Mouse (Mus musculus) hindbrain, embryonic 13.5 days (tissue): Measurements from ENCODE around the gene Sec16a. TPM values are rescaled to one million over a fixed set of nuclear protein-coding genes. Genes with fewer than 3 reads are reported as not detected.
A peak's percentile ranks its signal among the peaks of the same experiment; 100 is the strongest.
"Not testable (repeated sequence)": the region's sequence is repeated elsewhere in the genome, so short reads cannot be mapped to it uniquely, and the experiment has no call there.

ENCODE experiments used
- ATAC-seq: fragments of 200-750 bp; cut with Nextera tagmentation; 2 replicates; pipeline ENCODE4 v1.8.0; 2017; ENCODE audit warnings: moderate TSS enrichment; ENCODE audit not compliant: low FRiP score
- H3K27ac ChIP-seq: fragments of 300-500 bp; sonication (generic); 2 replicates; pipeline ENCODE4 v1.5.1; 2015; ENCODE audit warnings: inconsistent platforms, mild to moderate bottlenecking, moderate library complexity
- H3K27me3 ChIP-seq: fragments of 300-500 bp; sonication (generic); 2 replicates; pipeline ENCODE4 v1.6.1; 2015; ENCODE audit warnings: mild to moderate bottlenecking, inconsistent platforms
- H3K36me3 ChIP-seq: fragments of 300-500 bp; sonication (generic); 2 replicates; pipeline ENCODE4 v1.6.1; 2015; ENCODE audit warnings: mild to moderate bottlenecking, inconsistent platforms
- H3K4me1 ChIP-seq: fragments of 300-500 bp; sonication (generic); replicated peaks from 2 replicates; pipeline ENCODE4 v1.6.1; 2015; ENCODE audit warnings: inconsistent platforms
- H3K4me2 ChIP-seq: fragments of 300-500 bp; sonication (generic); 2 replicates; pipeline ENCODE4 v1.6.1; 2015; ENCODE audit warnings: inconsistent platforms, mild to moderate bottlenecking, moderate library complexity
- H3K4me3 ChIP-seq: fragments of 300-500 bp; sonication (generic); 2 replicates; pipeline ENCODE4 v1.5.1; 2015; ENCODE audit warnings: mild to moderate bottlenecking, inconsistent platforms
- H3K9ac ChIP-seq: fragments of 300-500 bp; sonication (generic); 2 replicates; pipeline ENCODE4 v1.6.1; 2015; ENCODE audit warnings: mild to moderate bottlenecking, inconsistent platforms
- H3K9me3 ChIP-seq: fragments of 300-500 bp; sonication (generic); 2 replicates; pipeline ENCODE4 v1.6.1; 2016; ENCODE audit warnings: inconsistent platforms
- WGBS: fragments of 180-500 bp; shearing (Covaris S2); methylation state at CpG from one replicate; pipeline ENCODE4 v1.1.7; 2015; 5-methylcytosine and 5-hydroxymethylcytosine counted together
- polyA plus RNA-seq: library from polyadenylated mRNA; unstranded; fragments of >200 nt; fragmentation: Nextera tagmentation; extraction: Ambion mirVana; gene quantifications from 2 replicates; pipeline ENCODE4 v1.2.1, GENCODE M21; 2015

The Sec16a gene
- polyA plus RNA-seq, 1 experiment from 2014 or later, result 18.3 TPM

DNA sequence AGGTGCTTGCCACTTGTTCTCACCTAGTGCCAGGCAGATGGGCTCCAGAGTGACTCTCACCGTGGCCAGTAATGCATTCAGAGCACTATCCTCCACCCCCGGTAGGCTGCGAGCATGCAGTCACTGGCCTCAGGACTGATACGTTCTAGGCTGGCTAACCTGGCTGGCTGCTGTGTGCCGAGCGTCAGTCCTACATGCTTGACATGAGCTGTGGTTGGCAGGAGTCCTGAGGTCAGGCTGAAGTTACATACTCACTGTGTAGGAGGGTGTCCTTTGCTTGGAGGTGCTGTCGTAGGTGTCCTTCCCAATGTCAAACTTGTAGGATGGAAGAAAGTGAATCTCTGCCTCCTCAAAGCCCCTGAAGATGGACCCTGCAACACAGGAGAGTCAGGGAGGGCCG, 46.0 kb downstream of the Sec16a start:
- H3K27ac ChIP-seq, result no peak overlapping the region
- H3K9me3 ChIP-seq, result no peaks in the 10 kb centered on the region
- H3K9ac ChIP-seq, result no peak overlapping the region
- no peak overlapping the region for H3K4me3 ChIP-seq
- WGBS, result 89% methylated on average over 8 of the region's 8 CpGs
- no peaks in the 10 kb centered on the region for H3K27me3 ChIP-seq
- H3K36me3 ChIP-seq, result peaks cover 83% of the 10 kb centered on the region
- 0 out of 2 replicates have a peak, but pooled peaks cover 9% of the 10 kb centered on the region for H3K4me1 ChIP-seq
- no peak; the same call in 1 of the 2 replicates for ATAC-seq
- no peak overlapping the region for H3K4me2 ChIP-seq

- Histone ChIP-seq H3K27ac (no peak overlapping the region), H3K4me3 (no peak overlapping the region), H3K9me3 (no peaks in the 10 kb centered on the region), H3K36me3 (peaks cover 76% of the 10 kb centered on the region), H3K9ac (no peak overlapping the region), H3K4me1 (peaks cover 28% of the 10 kb centered on the region), H3K27me3 (no peaks in the 10 kb centered on the region), H3K4me2 (no peak overlapping the region)
- no peak for ATAC-seq
- WGBS, result 90% methylated on average over 6 of the region's 6 CpGs
Measured at GRCm38 (mm10) chr2:26391617-26392016, 53.4 kb downstream of the Sec16a start.

GRCm38 (mm10) chr2:26390954-26391353, 54.1 kb downstream of the Sec16a start:
- Histone ChIP-seq H3K4me1 (peaks cover 28% of the 10 kb centered on the region), H3K4me3 (0 out of 2 replicates have a peak overlapping the region, but pooled peaks have one; percentile 3), H3K36me3 (peaks cover 76% of the 10 kb centered on the region), H3K9me3 (no peaks in the 10 kb centered on the region), H3K27ac (no peak overlapping the region), H3K27me3 (no peaks in the 10 kb centered on the region), H3K4me2 (0 out of 2 replicates have a peak overlapping the region, but pooled peaks have one; percentile 99), H3K9ac (no peak overlapping the region)
- no peak for ATAC-seq
- 93% methylated on average over 3 of the region's 3 CpGs for WGBS

GRCm38 (mm10) chr2:26389154-26389690, 55.8 kb downstream of the Sec16a start, which contains the start of the genes Entr1 and Pmpca:
Gene Entr1, minus strand, starts transcription at chr2:26389316.
Gene Pmpca, plus strand, starts transcription at chr2:26389339.
- Histone ChIP-seq H3K27ac (peak within 1 kb of the TSS; percentile 86), H3K36me3 (peaks cover 76% of the 10 kb centered on the region)
- ATAC-seq, result peak; percentile 92

GRCm38 (mm10) chr2:26388682-26389153, 56.3 kb downstream of the Sec16a start:
- peak; percentile 71 for ATAC-seq
- WGBS, result 0% methylated on average over 30 of the region's 45 CpGs
- H3K9me3 ChIP-seq, result no peaks in the 10 kb centered on the region
- H3K4me2 ChIP-seq, result peak overlapping the region; percentile 99
- H3K4me3 ChIP-seq, result peak overlapping the region; percentile 97
- peak overlapping the region; percentile 97 for H3K9ac ChIP-seq
- no peaks in the 10 kb centered on the region for H3K27me3 ChIP-seq
- peaks cover 28% of the 10 kb centered on the region for H3K4me1 ChIP-seq
- peak overlapping the region; percentile 86 for H3K27ac ChIP-seq
- H3K36me3 ChIP-seq, result peaks cover 76% of the 10 kb centered on the region

More at GRCm38 (mm10) chr2:26389154-26389690, 55.8 kb downstream of the Sec16a start, which contains the start of the genes Entr1 and Pmpca:
- H3K4me2 ChIP-seq, result peak within 1 kb of the TSS; percentile 99
- H3K9me3 ChIP-seq, result no peaks in the 10 kb centered on the region
- H3K9ac ChIP-seq, result peak within 1 kb of the TSS; percentile 97
- under 1% methylated on average over 53 of the region's 60 CpGs for WGBS
- H3K4me3 ChIP-seq, result peak within 1 kb of the TSS; percentile 97
- peaks cover 28% of the 10 kb centered on the region for H3K4me1 ChIP-seq
- no peaks in the 10 kb centered on the region for H3K27me3 ChIP-seq

DNA sequence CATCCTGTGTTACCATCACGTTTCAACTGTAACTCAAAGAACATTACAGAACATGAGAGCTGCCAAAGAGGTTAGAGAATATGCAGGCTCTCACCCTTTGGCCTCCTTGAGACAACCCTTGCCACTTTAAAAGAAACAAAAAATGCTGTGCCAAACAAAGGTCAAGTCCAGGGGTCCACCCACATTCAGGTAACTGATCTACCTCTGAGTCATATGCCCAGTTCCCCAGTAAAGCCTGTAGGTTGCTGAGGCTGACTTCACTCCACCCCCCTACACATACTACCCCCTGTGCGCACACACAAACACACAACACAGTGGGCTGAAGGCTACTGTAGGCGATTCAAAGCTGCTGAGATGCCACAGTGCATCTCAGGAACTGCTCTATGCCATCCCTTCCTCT, 57.3 kb downstream of the Sec16a start:
- Histone ChIP-seq H3K9me3 (no peaks in the 10 kb centered on the region), H3K4me1 (peaks cover 28% of the 10 kb centered on the region), H3K27me3 (no peaks in the 10 kb centered on the region), H3K4me3 (peak overlapping the region; percentile 97), H3K9ac (peak overlapping the region; percentile 16; the same call in 1 of the 2 replicates), H3K4me2 (peak overlapping the region; percentile 99), H3K27ac (no peak overlapping the region), H3K36me3 (peaks cover 76% of the 10 kb centered on the region)
- 93% methylated on average over 3 of the region's 3 CpGs for WGBS
- no peak for ATAC-seq

DNA sequence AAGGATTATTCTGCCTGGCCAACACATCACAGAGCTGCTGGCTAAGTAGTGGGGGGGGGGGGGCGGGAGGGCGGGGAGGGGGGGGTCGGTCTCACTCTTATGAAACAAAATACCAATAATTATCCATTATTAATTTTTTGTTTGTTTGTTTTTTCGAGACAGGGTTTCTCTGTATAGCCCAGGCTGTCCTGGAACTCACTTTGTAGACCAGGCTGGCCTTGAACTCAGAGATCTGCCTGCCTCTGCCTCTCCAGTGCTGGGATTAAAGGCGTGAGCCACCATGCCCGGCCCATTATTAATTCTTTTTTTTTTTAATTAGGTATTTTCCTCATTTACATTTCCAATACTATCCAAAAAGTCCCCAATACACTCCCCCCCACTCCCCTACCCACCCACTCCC, 64.1 kb downstream of the Sec16a start:
- peaks cover 21% of the 10 kb centered on the region for H3K4me1 ChIP-seq
- H3K27me3 ChIP-seq, result not testable (repeated sequence)

GRCm38 (mm10) chr2:26380131-26380771, 64.8 kb downstream of the Sec16a start, which contains the start of gene Snapc4:
Gene Snapc4, minus strand, starts transcription at chr2:26380653.
- peaks cover 73% of the 10 kb centered on the region for H3K36me3 ChIP-seq
- peak within 1 kb of the TSS; percentile 60 for H3K27ac ChIP-seq
- peak; percentile 97 for ATAC-seq
- H3K4me2 ChIP-seq, result peak within 1 kb of the TSS; percentile 97
- peak within 1 kb of the TSS; percentile 79 for H3K4me3 ChIP-seq
- WGBS, result under 1% methylated on average over 34 of the region's 38 CpGs
- peak within 1 kb of the TSS; percentile 86 for H3K9ac ChIP-seq
- H3K9me3 ChIP-seq, result no peaks in the 10 kb centered on the region
- H3K4me1 ChIP-seq, result peaks cover 21% of the 10 kb centered on the region
- H3K27me3 ChIP-seq, result no peaks in the 10 kb centered on the region

More for the DNA sequence above, 64.1 kb downstream of the Sec16a start:
- H3K9ac ChIP-seq, result peak overlapping the region; percentile 86
- peak overlapping the region; percentile 79 for H3K4me3 ChIP-seq
- peak overlapping the region; percentile 55 for H3K27ac ChIP-seq
- not testable (repeated sequence) for ATAC-seq, H3K9me3 ChIP-seq
- 41% methylated on average over 6 of the region's 6 CpGs for WGBS
- H3K4me2 ChIP-seq, result peak overlapping the region; percentile 97
- peaks cover 73% of the 10 kb centered on the region for H3K36me3 ChIP-seq

DNA sequence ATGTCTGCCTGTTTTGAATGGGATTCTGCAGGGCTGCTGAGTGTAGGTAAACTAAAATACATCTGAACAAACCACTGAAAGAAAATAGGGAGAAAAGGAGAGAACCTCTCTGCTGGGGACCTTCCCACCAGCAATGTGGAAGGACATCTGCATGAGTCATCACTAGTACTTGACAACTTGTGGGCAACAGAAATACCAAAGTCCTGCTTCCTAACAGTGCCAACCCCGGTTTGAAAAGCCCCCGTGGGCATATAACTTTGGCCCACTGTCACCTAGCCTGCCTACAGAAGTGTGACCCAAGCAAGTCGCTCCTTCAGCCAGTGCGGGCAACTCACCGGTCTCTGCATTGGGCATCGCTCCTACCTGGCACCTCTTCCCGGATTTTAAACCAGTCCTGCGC, 72.6 kb downstream of the Sec16a start:
- Histone ChIP-seq H3K9ac (no peak overlapping the region), H3K4me1 (no peaks in the 10 kb centered on the region), H3K4me3 (no peak overlapping the region), H3K27ac (no peak overlapping the region), H3K4me2 (no peak overlapping the region), H3K9me3 (no peaks in the 10 kb centered on the region), H3K27me3 (no peaks in the 10 kb centered on the region), H3K36me3 (peaks cover 99% of the 10 kb centered on the region)
- no peak for ATAC-seq
- 95% methylated on average over 8 of the region's 8 CpGs for WGBS

DNA sequence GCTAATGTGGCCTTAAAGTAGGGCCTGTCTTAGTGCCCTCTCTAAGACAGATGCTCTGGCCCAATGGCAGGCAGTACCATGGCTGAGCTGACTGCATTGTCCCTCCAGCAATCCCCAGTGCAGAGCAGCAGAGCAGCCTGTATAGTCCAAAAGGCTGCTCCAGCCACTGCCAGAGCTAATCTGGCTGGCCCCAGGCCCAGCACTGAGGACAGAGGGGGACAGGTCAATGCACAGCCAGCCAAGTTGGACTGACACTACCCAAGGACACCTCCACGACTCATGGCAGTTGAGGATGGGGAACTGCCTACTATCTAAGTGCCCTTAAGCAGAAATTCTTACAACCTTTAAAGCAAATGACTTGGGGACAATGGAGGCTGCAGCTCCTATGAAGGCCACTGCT, 76.4 kb downstream of the Sec16a start:
- Histone ChIP-seq H3K4me1 (no peaks in the 10 kb centered on the region), H3K27ac (no peak overlapping the region), H3K9ac (no peak overlapping the region), H3K27me3 (no peaks in the 10 kb centered on the region), H3K4me2 (no peak overlapping the region), H3K4me3 (no peak overlapping the region), H3K36me3 (peaks cover 99% of the 10 kb centered on the region), H3K9me3 (no peaks in the 10 kb centered on the region)
- no peak for ATAC-seq
- WGBS, result 96% methylated on average over 1 of the region's 1 CpGs

DNA sequence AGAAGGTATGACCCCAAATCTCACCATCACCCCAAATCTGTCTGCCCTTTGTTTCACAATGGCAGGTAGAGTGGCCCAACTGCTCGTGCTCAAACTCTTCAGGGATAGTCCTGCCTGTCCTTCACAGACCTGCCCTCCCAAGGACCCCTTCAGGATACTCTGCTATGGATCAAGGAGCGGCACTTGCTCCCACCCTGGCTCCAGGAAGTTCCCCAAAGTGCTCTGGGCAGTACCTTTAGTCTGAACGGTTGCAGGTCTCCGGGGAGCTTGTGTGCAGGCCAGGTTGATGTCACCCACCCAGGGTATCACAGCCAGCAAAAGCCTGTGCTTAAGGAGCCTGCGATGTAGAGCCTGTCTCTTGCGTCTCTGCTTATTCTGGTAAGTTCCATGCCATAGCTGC, 77.1 kb downstream of the Sec16a start:
- WGBS, result 93% methylated on average over 6 of the region's 6 CpGs
- peaks cover 99% of the 10 kb centered on the region for H3K36me3 ChIP-seq
- no peaks in the 10 kb centered on the region for H3K4me1 ChIP-seq
- no peaks in the 10 kb centered on the region for H3K27me3 ChIP-seq
- H3K4me2 ChIP-seq, result no peak overlapping the region
- no peak overlapping the region for H3K4me3 ChIP-seq
- no peak for ATAC-seq
- no peak overlapping the region for H3K9ac ChIP-seq
- no peaks in the 10 kb centered on the region for H3K9me3 ChIP-seq
- no peak overlapping the region for H3K27ac ChIP-seq

- no peak for ATAC-seq
- no peaks in the 10 kb centered on the region for H3K9me3 ChIP-seq
- no peaks in the 10 kb centered on the region for H3K27me3 ChIP-seq
- H3K9ac ChIP-seq, result no peak overlapping the region
- H3K4me3 ChIP-seq, result no peak overlapping the region
- 85% methylated on average over 10 of the region's 10 CpGs for WGBS
- H3K36me3 ChIP-seq, result peaks cover 75% of the 10 kb centered on the region
- no peak overlapping the region; the same call in 1 of the 2 replicates for H3K27ac ChIP-seq
- no peak overlapping the region for H3K4me2 ChIP-seq
- no peaks in the 10 kb centered on the region for H3K4me1 ChIP-seq
Measured at GRCm38 (mm10) chr2:26364738-26365465, 80.1 kb downstream of the Sec16a start.
